Mouse (Mus musculus) stomach, embryonic 16.5 days (tissue): ENCODE results near the gene Sorbs1. TPM values are rescaled to one million over a fixed set of nuclear protein-coding genes. Genes with fewer than 3 reads are reported as not detected.
A peak's percentile ranks its signal among the peaks of the same experiment; 100 is the strongest.

ENCODE experiments used
- ATAC-seq: fragments of 200-750 bp; cut with Nextera tagmentation; 2 replicates; pipeline ENCODE4 v1.8.0; 2017; ENCODE audit warnings: moderate number of reproducible peaks, moderate TSS enrichment; ENCODE audit not compliant: insufficient read depth, low FRiP score
- H3K27ac ChIP-seq: fragments of 300-500 bp; sonication (generic); 2 replicates; pipeline ENCODE4 v1.5.1; 2014; ENCODE audit warnings: low read length
- H3K27me3 ChIP-seq: fragments of 300-500 bp; sonication (generic); 2 replicates; pipeline ENCODE4 v1.6.1; 2014; ENCODE audit warnings: low read length, control low read depth, mixed read lengths; ENCODE audit not compliant: control insufficient read depth, insufficient read depth
- H3K36me3 ChIP-seq: fragments of 300-500 bp; sonication (generic); 2 replicates; pipeline ENCODE4 v1.6.1; 2014; ENCODE audit warnings: low read length; ENCODE audit not compliant: control insufficient read depth, insufficient read depth
- H3K4me1 ChIP-seq: fragments of 300-500 bp; sonication (generic); 2 replicates; pipeline ENCODE4 v1.6.1; 2014; ENCODE audit warnings: low read length, control low read depth, mixed read lengths; ENCODE audit not compliant: control insufficient read depth, insufficient read depth
- H3K4me2 ChIP-seq: fragments of 300-500 bp; sonication (generic); 2 replicates; pipeline ENCODE4 v1.6.1; 2014; ENCODE audit warnings: low read depth, low read length, mixed read lengths
- H3K4me3 ChIP-seq: fragments of 300-500 bp; sonication (generic); replicated peaks from 2 replicates; pipeline ENCODE4 v1.5.1; 2014; ENCODE audit warnings: mild to moderate bottlenecking, low read length
- H3K9ac ChIP-seq: fragments of 300-500 bp; sonication (generic); 2 replicates; pipeline ENCODE4 v1.6.1; 2014; ENCODE audit warnings: low read length
- H3K9me3 ChIP-seq: fragments of 300-500 bp; sonication (generic); replicated peaks from 2 replicates; pipeline ENCODE4 v1.6.1; 2016; ENCODE audit warnings: low read length, control low read depth; ENCODE audit not compliant: control insufficient read depth
- WGBS: fragments of 180-500 bp; shearing (Covaris S2); extraction: QIAGEN DNeasy Blood & Tissue Kit; methylation state at CpG from one replicate; pipeline ENCODE4 v1.1.7; 2014; 5-methylcytosine and 5-hydroxymethylcytosine counted together
- polyA plus RNA-seq: library from polyadenylated mRNA; unstranded; fragments of >200 nt; fragmentation: Nextera tagmentation; extraction: Ambion mirVana; gene quantifications from 2 replicates; pipeline ENCODE4 v1.2.1, GENCODE M21; 2015

Gene Sorbs1
- polyA plus RNA-seq, 1 experiment from 2014 or later = 106 TPM

DNA sequence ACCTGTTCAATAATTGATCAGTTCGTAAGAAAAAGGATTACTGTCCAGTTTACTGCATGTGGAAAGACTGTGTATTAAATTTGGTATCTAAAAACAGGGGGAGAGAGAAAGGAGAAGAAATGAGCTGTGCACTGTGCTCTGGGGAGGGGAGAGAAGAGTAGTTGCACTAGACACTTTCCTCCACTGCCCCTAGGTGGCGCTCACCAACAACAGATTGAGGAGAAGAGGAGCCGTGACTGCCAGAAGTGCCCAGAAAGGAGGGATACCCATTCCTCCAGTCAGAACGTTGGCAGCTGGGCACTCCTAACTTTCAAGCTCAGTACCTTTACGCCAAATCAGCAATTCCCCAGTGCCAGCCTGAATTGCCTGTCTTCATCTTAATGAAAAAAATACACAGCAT lies 170.6 kb downstream of the Sorbs1 start:
- Histone ChIP-seq H3K36me3 (no peaks in the 10 kb centered on the region), H3K27ac (no peak overlapping the region), H3K4me1 (0 out of 2 replicates have a peak, but pooled peaks cover 6% of the 10 kb centered on the region), H3K27me3 (no peaks in the 10 kb centered on the region), H3K4me2 (no peak overlapping the region), H3K9ac (no peak overlapping the region), H3K4me3 (no peak overlapping the region), H3K9me3 (no peaks in the 10 kb centered on the region)
- peak; percentile 56; the same call in 1 of the 2 replicates for ATAC-seq
- 7% methylated on average over 5 of the region's 5 CpGs for WGBS

- H3K4me2 ChIP-seq = no peak overlapping the region
- WGBS = 19% methylated on average over 6 of the region's 6 CpGs
- H3K27me3 ChIP-seq = no peaks in the 10 kb centered on the region
- ATAC-seq = no peak
- no peaks in the 10 kb centered on the region for H3K36me3 ChIP-seq
- H3K9me3 ChIP-seq = no peaks in the 10 kb centered on the region
- no peak overlapping the region for H3K9ac ChIP-seq
- no peak overlapping the region for H3K27ac ChIP-seq
- H3K4me3 ChIP-seq = no peak overlapping the region
- H3K4me1 ChIP-seq = 0 out of 2 replicates have a peak, but pooled peaks cover 3% of the 10 kb centered on the region
Observed at GRCm38 (mm10) chr19:40341141-40341540, 172.4 kb downstream of the Sorbs1 start.

GRCm38 (mm10) chr19:40336694-40337093 lies 176.9 kb downstream of the Sorbs1 start:
- Histone ChIP-seq H3K36me3 (no peaks in the 10 kb centered on the region), H3K4me1 (no peaks in the 10 kb centered on the region), H3K27me3 (no peaks in the 10 kb centered on the region), H3K4me3 (no peak overlapping the region), H3K4me2 (no peak overlapping the region), H3K9me3 (no peaks in the 10 kb centered on the region), H3K9ac (no peak overlapping the region), H3K27ac (no peak overlapping the region)
- WGBS = 68% methylated on average over 4 of the region's 4 CpGs
- no peak for ATAC-seq

GRCm38 (mm10) chr19:40333905-40334304 lies 179.7 kb downstream of the Sorbs1 start:
- no peaks in the 10 kb centered on the region for H3K27me3 ChIP-seq
- 44% methylated on average over 5 of the region's 5 CpGs for WGBS

DNA sequence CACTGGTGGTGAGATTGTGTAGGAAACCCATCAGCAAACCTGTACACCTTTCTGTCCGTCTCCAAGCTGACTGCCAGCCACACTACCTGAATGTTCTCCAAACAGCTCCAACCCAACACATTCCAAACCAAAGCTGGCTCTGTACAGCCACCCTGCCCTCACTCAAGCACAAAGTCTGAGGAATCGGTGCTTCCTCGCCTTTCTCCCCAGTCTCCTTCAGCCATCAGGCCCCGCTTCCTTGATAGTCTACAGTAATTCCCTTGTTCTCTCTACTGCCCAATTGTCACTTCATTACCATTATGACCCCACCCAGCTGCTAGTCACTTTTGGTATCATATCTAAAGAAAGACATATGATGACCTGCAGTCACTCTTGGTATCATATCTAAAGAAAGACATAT lies 180.5 kb downstream of the Sorbs1 start:
- Histone ChIP-seq H3K4me1 (no peaks in the 10 kb centered on the region), H3K36me3 (no peaks in the 10 kb centered on the region), H3K9ac (no peak overlapping the region), H3K4me3 (no peak overlapping the region), H3K9me3 (no peaks in the 10 kb centered on the region), H3K27me3 (no peaks in the 10 kb centered on the region), H3K4me2 (no peak overlapping the region), H3K27ac (no peak overlapping the region)
- no peak for ATAC-seq
- 87% methylated on average over 4 of the region's 4 CpGs for WGBS

More at GRCm38 (mm10) chr19:40333905-40334304, 179.7 kb downstream of the Sorbs1 start:
- Histone ChIP-seq H3K4me3 (no peak overlapping the region), H3K27ac (no peak overlapping the region), H3K4me2 (no peak overlapping the region), H3K4me1 (no peaks in the 10 kb centered on the region), H3K9me3 (no peaks in the 10 kb centered on the region), H3K9ac (no peak overlapping the region), H3K36me3 (no peaks in the 10 kb centered on the region)
- no peak for ATAC-seq

GRCm38 (mm10) chr19:40332303-40332702 lies 181.3 kb downstream of the Sorbs1 start:
- H3K36me3 ChIP-seq = no peaks in the 10 kb centered on the region
- 83% methylated on average over 6 of the region's 6 CpGs for WGBS
- no peaks in the 10 kb centered on the region for H3K9me3 ChIP-seq
- ATAC-seq = no peak
- no peaks in the 10 kb centered on the region for H3K4me1 ChIP-seq
- H3K27ac ChIP-seq = no peak overlapping the region
- H3K4me2 ChIP-seq = no peak overlapping the region
- no peaks in the 10 kb centered on the region for H3K27me3 ChIP-seq
- no peak overlapping the region for H3K9ac ChIP-seq
- H3K4me3 ChIP-seq = no peak overlapping the region

DNA sequence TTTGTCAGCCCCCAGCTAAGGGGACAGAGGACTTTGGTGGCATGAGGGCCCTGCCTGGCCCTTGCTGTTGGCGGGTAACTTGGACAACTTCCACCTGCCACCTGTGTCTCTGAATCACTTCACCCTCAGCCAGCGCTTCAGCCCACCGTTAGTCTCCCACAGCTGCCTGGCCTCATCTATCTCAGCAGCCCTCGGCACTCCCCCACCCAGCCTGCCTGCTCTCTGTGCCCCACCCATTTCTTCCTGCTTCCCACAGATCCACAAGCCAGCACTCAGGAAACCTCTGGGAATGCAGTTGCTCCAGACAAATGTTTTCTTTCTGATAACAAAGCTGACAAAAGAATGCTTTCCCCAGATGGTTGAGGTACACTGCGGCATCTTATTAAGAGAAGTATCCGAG lies 181.7 kb downstream of the Sorbs1 start:
- Histone ChIP-seq H3K27ac (no peak overlapping the region), H3K27me3 (no peaks in the 10 kb centered on the region), H3K9ac (no peak overlapping the region), H3K4me2 (no peak overlapping the region), H3K4me3 (no peak overlapping the region), H3K9me3 (no peaks in the 10 kb centered on the region), H3K4me1 (no peaks in the 10 kb centered on the region), H3K36me3 (no peaks in the 10 kb centered on the region)
- ATAC-seq = peak; percentile 33; the same call in 1 of the 2 replicates
- 25% methylated on average over 6 of the region's 6 CpGs for WGBS

DNA sequence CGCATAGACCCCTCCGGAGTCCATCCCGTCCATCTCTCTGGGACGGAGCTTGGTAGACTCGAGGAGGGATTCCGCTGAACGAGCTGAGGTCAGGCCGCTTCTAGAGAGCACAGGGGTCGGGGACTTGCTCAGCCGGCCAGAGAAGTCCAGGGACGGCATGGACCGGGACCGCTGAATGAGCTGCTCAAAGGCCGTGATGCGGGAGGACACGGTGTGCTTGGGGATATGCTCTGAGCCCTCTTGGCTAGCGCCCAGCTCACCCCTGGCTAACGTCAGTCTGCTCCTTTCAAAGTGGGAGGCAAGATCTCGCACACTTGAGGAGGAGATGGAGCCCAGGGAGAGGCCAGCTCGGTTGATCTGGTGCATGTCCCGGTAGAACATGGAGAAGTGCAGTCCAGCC lies 187.5 kb downstream of the Sorbs1 start:
- no peak; the same call in 1 of the 2 replicates for ATAC-seq
- Histone ChIP-seq H3K36me3 (peaks cover 9% of the 10 kb centered on the region; the same call in 1 of the 2 replicates), H3K4me1 (no peaks in the 10 kb centered on the region), H3K4me3 (no peak overlapping the region), H3K9ac (no peak overlapping the region), H3K27ac (no peak overlapping the region), H3K4me2 (no peak overlapping the region), H3K27me3 (no peaks in the 10 kb centered on the region), H3K9me3 (no peaks in the 10 kb centered on the region)
- WGBS = 89% methylated on average over 21 of the region's 21 CpGs

DNA sequence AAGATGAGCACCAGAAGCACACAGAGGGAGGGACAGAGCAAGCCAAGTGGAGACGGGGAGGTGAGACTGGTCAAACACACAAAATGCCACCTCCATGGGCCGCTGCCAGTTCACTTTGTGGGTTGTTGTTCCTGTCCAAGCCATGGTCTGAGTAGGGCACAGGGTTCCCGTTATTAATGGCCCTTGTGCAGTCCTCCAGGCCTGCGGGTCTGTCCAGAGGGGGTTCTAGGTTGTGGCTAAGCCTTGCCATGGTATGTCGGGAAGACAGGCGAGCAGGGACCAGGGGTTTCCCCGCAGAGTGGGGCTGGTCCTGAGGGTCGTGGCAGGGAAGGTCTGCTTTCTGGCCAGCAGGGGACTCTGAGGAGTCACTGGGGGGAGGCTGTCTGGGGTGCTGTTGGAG lies 188.2 kb downstream of the Sorbs1 start:
- no peaks in the 10 kb centered on the region for H3K4me1 ChIP-seq
- no peak overlapping the region for H3K4me2 ChIP-seq
- no peaks in the 10 kb centered on the region for H3K27me3 ChIP-seq
- WGBS = 85% methylated on average over 8 of the region's 8 CpGs
- ATAC-seq = no peak
- H3K9ac ChIP-seq = no peak overlapping the region
- H3K4me3 ChIP-seq = no peak overlapping the region
- no peaks in the 10 kb centered on the region for H3K9me3 ChIP-seq
- peaks cover 9% of the 10 kb centered on the region; the same call in 1 of the 2 replicates for H3K36me3 ChIP-seq
- no peak overlapping the region for H3K27ac ChIP-seq

DNA sequence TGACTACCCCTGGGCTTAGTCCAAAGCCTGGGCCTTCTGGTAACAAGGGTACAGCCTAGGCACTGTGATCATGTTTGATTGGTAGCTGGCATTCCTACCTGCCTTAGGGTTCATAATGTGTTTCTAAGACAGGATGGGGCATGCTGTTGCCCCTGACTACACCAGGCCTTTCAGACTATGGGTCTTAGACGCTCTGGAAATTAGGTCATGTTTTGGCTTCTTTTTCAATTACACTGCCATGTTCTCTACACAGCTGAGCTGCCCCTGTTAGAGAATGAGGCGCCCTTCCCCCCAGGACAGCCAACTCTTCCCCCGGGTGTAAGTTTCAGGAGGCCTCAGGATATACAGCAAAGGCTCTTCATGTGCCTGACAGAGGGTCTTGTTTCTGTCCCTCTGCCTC lies 191.4 kb downstream of the Sorbs1 start:
- no peaks in the 10 kb centered on the region for H3K9me3 ChIP-seq
- H3K36me3 ChIP-seq = peaks cover 9% of the 10 kb centered on the region; the same call in 1 of the 2 replicates
- no peak overlapping the region for H3K4me2 ChIP-seq
- H3K27ac ChIP-seq = no peak overlapping the region
- no peak overlapping the region for H3K4me3 ChIP-seq
- H3K9ac ChIP-seq = no peak overlapping the region
- H3K4me1 ChIP-seq = no peaks in the 10 kb centered on the region
- H3K27me3 ChIP-seq = no peaks in the 10 kb centered on the region
- no peak for ATAC-seq
- WGBS = 82% methylated on average over 3 of the region's 3 CpGs
